Mouse (Mus musculus): ENCODE data around the gene Cidec. TPM values are rescaled to one million over a fixed set of nuclear protein-coding genes. Genes with fewer than 3 reads are reported as not detected.

Cidec gene
- polyA plus RNA-seq, 1 experiment from 2014 or later = 1.3 TPM

DNA sequence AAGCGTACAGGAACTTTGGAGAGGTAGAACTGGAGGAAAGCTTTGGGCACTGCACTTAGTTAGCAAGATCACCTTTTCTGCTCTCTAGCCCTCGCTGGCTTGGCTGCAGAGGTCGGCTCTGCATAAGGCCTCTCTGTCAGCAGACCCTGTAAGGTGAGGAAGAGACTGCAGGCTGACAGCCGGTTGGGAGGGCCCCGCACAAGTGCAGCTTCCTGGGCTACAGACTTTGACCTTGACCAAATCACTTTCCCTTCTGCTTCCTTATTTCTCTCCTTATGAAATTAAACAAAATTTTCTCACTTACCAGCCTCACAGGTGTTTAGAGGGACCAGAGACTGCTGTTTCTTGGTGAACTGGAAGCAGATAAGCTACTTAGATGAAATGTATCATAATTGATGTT, 19.4 kb upstream of the Cidec start:
- Histone ChIP-seq H3K27ac (ENCODE audit: low read length) (no peak overlapping the region), H3K9me3 (ENCODE audit: low read length) (no peaks in the 10 kb centered on the region), H3K9ac (replicated peaks; ENCODE audit: low read depth) (no peak overlapping the region), H3K27me3 (replicated peaks; ENCODE audit: insufficient read depth, low read length) (no peaks in the 10 kb centered on the region), H3K4me2 (replicated peaks; ENCODE audit: low read depth, low read length) (no peak overlapping the region), H3K4me3 (ENCODE audit: low read depth, low read length) (no peak overlapping the region), H3K36me3 (ENCODE audit: insufficient read depth, low read length) (no peaks in the 10 kb centered on the region), H3K4me1 (ENCODE audit: insufficient read depth, low read depth, low read length) (no peaks in the 10 kb centered on the region)
- 48% methylated on average over 5 of the region's 5 CpGs for WGBS
- ATAC-seq (no peak), DNase-seq (ENCODE audit: low spot score) (no peak)
- no peak for TF ChIP-seq EP300 (IDR thresholded peaks at IDR 0.05)
- TF ChIP-seq CTCF (IDR thresholded peaks at IDR 0.05) = no peak

DNA sequence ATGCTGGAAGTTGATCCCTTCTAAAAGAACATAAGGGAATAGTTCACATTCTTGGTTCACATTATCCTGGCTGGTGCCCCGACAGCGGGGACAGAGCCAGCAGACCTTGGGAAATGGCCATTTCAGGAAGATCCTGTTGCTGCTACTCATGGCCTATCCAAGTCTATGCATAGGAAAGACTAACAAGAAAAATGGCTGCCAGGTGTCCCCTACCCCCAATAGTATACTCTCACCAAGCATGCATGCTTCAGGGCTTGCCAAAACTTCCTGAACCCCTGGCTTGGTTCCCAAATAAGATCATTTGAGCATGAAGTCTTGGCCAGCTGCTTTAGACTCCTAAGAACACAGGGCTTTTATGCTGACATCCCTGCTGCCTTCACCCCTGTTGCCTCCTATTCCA, 16.3 kb upstream of the Cidec start:
- WGBS = 52% methylated on average over 2 of the region's 2 CpGs
- Histone ChIP-seq H3K4me3 (ENCODE audit: low read depth, low read length) (no peak overlapping the region), H3K27me3 (replicated peaks; ENCODE audit: insufficient read depth, low read length) (no peaks in the 10 kb centered on the region), H3K9me3 (ENCODE audit: low read length) (no peaks in the 10 kb centered on the region), H3K36me3 (ENCODE audit: insufficient read depth, low read length) (0 out of 2 replicates have a peak, but pooled peaks cover 3% of the 10 kb centered on the region), H3K4me2 (replicated peaks; ENCODE audit: low read depth, low read length) (no peak overlapping the region), H3K27ac (ENCODE audit: low read length) (no peak overlapping the region), H3K4me1 (ENCODE audit: insufficient read depth, low read depth, low read length) (no peaks in the 10 kb centered on the region), H3K9ac (replicated peaks; ENCODE audit: low read depth) (no peak overlapping the region)
- TF ChIP-seq EP300 (IDR thresholded peaks at IDR 0.05) = no peak
- no peak for TF ChIP-seq CTCF (IDR thresholded peaks at IDR 0.05)
- ATAC-seq = no peak; the same call in 1 of the 2 replicates
- DNase-seq (ENCODE audit: low spot score) = no peak

- 96% methylated on average over 4 of the region's 4 CpGs for WGBS
- H3K36me3 ChIP-seq (ENCODE audit: insufficient read depth, low read length) = 0 out of 2 replicates have a peak, but pooled peaks cover 3% of the 10 kb centered on the region
- H3K27ac ChIP-seq (ENCODE audit: low read length) = no peak overlapping the region
- H3K9me3 ChIP-seq (ENCODE audit: low read length) = no peaks in the 10 kb centered on the region
- DNase-seq (ENCODE audit: low spot score) (no peak), ATAC-seq (no peak)
- no peak overlapping the region for H3K4me2 ChIP-seq (replicated peaks; ENCODE audit: low read depth, low read length)
- no peak overlapping the region for H3K9ac ChIP-seq (replicated peaks; ENCODE audit: low read depth)
- no peak overlapping the region for H3K4me3 ChIP-seq (ENCODE audit: low read depth, low read length)
- H3K4me1 ChIP-seq (ENCODE audit: insufficient read depth, low read depth, low read length) = no peaks in the 10 kb centered on the region
- H3K27me3 ChIP-seq (replicated peaks; ENCODE audit: insufficient read depth, low read length) = no peaks in the 10 kb centered on the region
- TF ChIP-seq EP300 (IDR thresholded peaks at IDR 0.05) (no peak), CTCF (IDR thresholded peaks at IDR 0.05) (no peak)
Observed at GRCm38 (mm10) chr6:113447639-113448038, 12.1 kb upstream of the Cidec start.

- Histone ChIP-seq H3K27me3 (replicated peaks; ENCODE audit: insufficient read depth, low read length) (no peaks in the 10 kb centered on the region), H3K4me2 (replicated peaks; ENCODE audit: low read depth, low read length) (no peak overlapping the region), H3K4me3 (ENCODE audit: low read depth, low read length) (no peak overlapping the region), H3K9me3 (ENCODE audit: low read length) (no peaks in the 10 kb centered on the region), H3K9ac (replicated peaks; ENCODE audit: low read depth) (no peak overlapping the region), H3K36me3 (ENCODE audit: insufficient read depth, low read length) (0 out of 2 replicates have a peak, but pooled peaks cover 3% of the 10 kb centered on the region), H3K4me1 (ENCODE audit: insufficient read depth, low read depth, low read length) (0 out of 2 replicates have a peak, but pooled peaks cover 5% of the 10 kb centered on the region), H3K27ac (ENCODE audit: low read length) (no peak overlapping the region)
- DNase-seq (ENCODE audit: low spot score) (no peak), ATAC-seq (no peak)
- WGBS = 69% methylated on average over 6 of the region's 8 CpGs
- TF ChIP-seq CTCF (IDR thresholded peaks at IDR 0.05) (no peak), EP300 (IDR thresholded peaks at IDR 0.05) (no peak)
Observed at GRCm38 (mm10) chr6:113444207-113444965, 8.8 kb upstream of the Cidec start.

DNA sequence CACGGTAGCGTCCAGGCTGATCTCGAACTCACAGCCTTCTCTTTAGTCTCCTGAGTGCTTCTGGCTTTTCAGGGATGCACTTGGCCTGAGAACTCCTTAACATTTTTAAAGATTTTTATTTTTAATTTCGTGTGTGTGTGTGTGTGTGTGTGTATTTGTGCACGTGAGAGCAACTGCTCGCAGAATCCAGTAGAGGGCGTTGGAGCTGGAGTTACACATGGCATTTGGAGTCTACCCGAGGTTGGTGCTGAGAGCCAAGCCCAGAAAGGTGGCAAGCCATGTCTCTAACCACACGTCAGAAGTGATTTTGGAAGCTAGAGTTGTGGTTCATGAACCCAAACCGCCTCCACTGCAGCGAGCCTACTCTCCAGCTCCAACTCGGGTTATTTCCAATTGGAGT, 7.5 kb upstream of the Cidec start:
- H3K4me2 ChIP-seq (replicated peaks; ENCODE audit: low read depth, low read length) = peak overlapping the region; percentile 92
- DNase-seq (ENCODE audit: low spot score) (peak; percentile 29), ATAC-seq (no peak)
- H3K4me1 ChIP-seq (ENCODE audit: insufficient read depth, low read depth, low read length) = 0 out of 2 replicates have a peak, but pooled peaks cover 5% of the 10 kb centered on the region
- 0 out of 2 replicates have a peak overlapping the region, but pooled peaks have one; percentile 74 for H3K27ac ChIP-seq (ENCODE audit: low read length)
- H3K9ac ChIP-seq (replicated peaks; ENCODE audit: low read depth) = peak overlapping the region; percentile 83
- no peaks in the 10 kb centered on the region for H3K27me3 ChIP-seq (replicated peaks; ENCODE audit: insufficient read depth, low read length)
- 0 out of 2 replicates have a peak, but pooled peaks cover 3% of the 10 kb centered on the region for H3K36me3 ChIP-seq (ENCODE audit: insufficient read depth, low read length)
- TF ChIP-seq CTCF (IDR thresholded peaks at IDR 0.05) (peak; percentile 51), EP300 (IDR thresholded peaks at IDR 0.05) (no peak)
- H3K9me3 ChIP-seq (ENCODE audit: low read length) = no peaks in the 10 kb centered on the region
- H3K4me3 ChIP-seq (ENCODE audit: low read depth, low read length) = peak overlapping the region; percentile 91
- 43% methylated on average over 12 of the region's 12 CpGs for WGBS

DNA sequence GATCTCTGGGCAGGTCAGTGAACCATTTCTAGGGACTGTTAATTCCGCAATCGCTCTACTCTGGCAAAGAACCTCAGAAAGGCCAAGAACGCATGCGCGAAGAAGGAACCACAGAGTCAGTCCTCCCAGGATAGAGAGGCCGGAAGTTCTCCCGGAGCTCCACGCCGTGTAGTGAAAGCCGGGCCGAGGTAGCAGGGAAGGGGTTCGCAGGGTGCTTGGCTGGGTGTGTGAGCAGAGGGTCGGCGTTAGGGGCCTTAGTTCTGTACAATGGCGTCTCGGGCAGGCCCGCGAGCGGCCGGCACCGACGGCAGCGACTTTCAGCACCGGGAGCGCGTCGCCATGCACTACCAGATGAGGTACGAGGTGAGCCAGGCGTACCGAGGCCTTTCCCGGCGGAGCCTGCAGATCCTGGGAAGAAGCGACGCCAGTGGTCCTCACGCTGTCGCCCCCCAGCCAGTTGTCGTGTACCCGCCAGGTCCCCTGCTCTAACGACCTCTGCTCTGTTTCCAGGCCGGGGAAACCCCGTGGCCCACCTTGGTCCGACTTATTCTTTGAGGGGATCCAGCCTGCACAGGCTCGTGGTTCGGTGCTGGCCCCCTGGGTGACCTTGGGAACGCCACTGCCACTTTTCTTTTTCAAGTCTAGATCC, 7.0 kb upstream of the Cidec start, which contains the start of gene Jagn1:
Gene Jagn1, plus strand, starts transcription at position 128 of the 649 bp plus-strand sequence.
- Histone ChIP-seq H3K36me3 (ENCODE audit: insufficient read depth, low read length) (no peaks in the 10 kb centered on the region), H3K9ac (replicated peaks; ENCODE audit: low read depth) (peak within 1 kb of the TSS; percentile 83), H3K9me3 (ENCODE audit: low read length) (no peaks in the 10 kb centered on the region), H3K4me3 (ENCODE audit: low read depth, low read length) (peak within 1 kb of the TSS; percentile 91), H3K4me2 (replicated peaks; ENCODE audit: low read depth, low read length) (peak within 1 kb of the TSS; percentile 92), H3K27ac (ENCODE audit: low read length) (peak within 1 kb of the TSS; percentile 74), H3K4me1 (ENCODE audit: insufficient read depth, low read depth, low read length) (0 out of 2 replicates have a peak, but pooled peaks cover 5% of the 10 kb centered on the region), H3K27me3 (replicated peaks; ENCODE audit: insufficient read depth, low read length) (no peaks in the 10 kb centered on the region)
- TF ChIP-seq CTCF (IDR thresholded peaks at IDR 0.05) (no peak), EP300 (IDR thresholded peaks at IDR 0.05) (no peak)
- DNase-seq (ENCODE audit: low spot score) (peak; percentile 95), ATAC-seq (peak; percentile 92)
- WGBS = under 1% methylated on average over 35 of the region's 45 CpGs

All from lung, postnatal 0 days (tissue).